9 mouse cellular contexts compared by ENCODE assay signal in the genomic region with DNA sequence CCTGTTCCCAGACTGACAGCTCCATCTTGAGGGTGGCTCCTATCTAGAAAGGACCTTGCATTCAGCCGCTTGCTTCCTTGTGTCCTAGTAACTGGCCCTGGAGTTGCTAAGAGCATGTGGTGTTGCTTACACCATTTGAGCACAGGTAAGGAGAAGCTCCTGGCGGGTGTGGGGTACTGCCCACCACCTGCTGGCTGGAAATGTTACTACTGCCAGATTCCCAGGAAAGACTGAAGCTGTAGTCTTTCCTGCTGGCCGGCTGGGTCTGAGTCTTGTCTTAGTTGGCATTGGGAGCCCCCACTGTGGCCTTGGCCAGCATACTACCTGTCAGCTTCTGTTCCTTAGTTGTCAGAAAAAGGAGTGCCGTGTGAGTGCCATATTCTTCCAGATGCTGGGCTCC. TPM values are rescaled to one million over a fixed set of nuclear protein-coding genes. Genes with fewer than 3 reads are reported as not detected.
DNase-seq lines count a peak whose midpoint lies in the region; ATAC-seq and TF ChIP-seq lines count a peak whose summit lies in the region.
"Had no signal": no experiment of that assay in that cellular context is flagged by ENCODE, and none has a peak within 500 bp of the region (broad histone marks: within the 10 kb centered on the region; RNA-seq: fewer than 3 reads in every experiment).

No protein-coding gene starts in this region.

- no peaks in the 10 kb centered on the region for H3K36me3 ChIP-seq in liver, postnatal 0 days (replicated peaks; ENCODE audit: insufficient read depth, low read length)
- no peaks in the 10 kb centered on the region for H3K36me3 ChIP-seq in embryonic facial prominence, embryonic 14.5 days (ENCODE audit: control insufficient read depth, insufficient read depth, low read length)
- peaks cover 6% of the 10 kb centered on the region; the same call in 1 of the 2 replicates for H3K36me3 ChIP-seq in lung, embryonic 14.5 days (ENCODE audit: insufficient read depth)

- H3K27ac ChIP-seq in cerebellum, adult 2 months (ENCODE audit: insufficient read depth, low read length), result no peak overlapping the region
- no peak overlapping the region for H3K27ac ChIP-seq in liver, postnatal 0 days (ENCODE audit: low read depth)
- no peak overlapping the region for H3K27ac ChIP-seq in embryonic facial prominence, embryonic 14.5 days (replicated peaks; ENCODE audit: low read depth, low read length)
- no peak overlapping the region for H3K27ac ChIP-seq in lung, embryonic 14.5 days (ENCODE audit: low read depth)

- no peak for TF ChIP-seq POLR2A in cerebellum, adult 2 months (IDR thresholded peaks at IDR 0.05; ENCODE audit: borderline replicate concordance, insufficient read depth, low read length)

- peak; percentile 13; the same call in 1 of the 2 replicates for TF ChIP-seq CTCF in cerebellum, adult 2 months (IDR thresholded peaks at IDR 0.05; ENCODE audit: borderline replicate concordance, insufficient read depth, low read depth, low read length)
- peak; percentile 44 for TF ChIP-seq CTCF in liver, postnatal 0 days (IDR thresholded peaks at IDR 0.05; ENCODE audit: low read depth)
- TF ChIP-seq CTCF in lung, embryonic 14.5 days (IDR thresholded peaks at IDR 0.05; ENCODE audit: low read depth), result peak; percentile 68

- H3K27me3 ChIP-seq in cerebellum, adult 2 months (ENCODE audit: control insufficient read depth, insufficient read depth, low read length), result no peaks in the 10 kb centered on the region
- peaks cover 27% of the 10 kb centered on the region for H3K27me3 ChIP-seq in liver, postnatal 0 days (ENCODE audit: insufficient read depth, low read length)
- H3K27me3 ChIP-seq in embryonic facial prominence, embryonic 14.5 days (replicated peaks; ENCODE audit: control insufficient read depth, insufficient read depth, low read length), result no peaks in the 10 kb centered on the region; the same call in 1 of the 2 replicates
- 0 out of 2 replicates have a peak, but pooled peaks cover 4% of the 10 kb centered on the region for H3K27me3 ChIP-seq in lung, embryonic 14.5 days (ENCODE audit: insufficient read depth, low read length)

- TF ChIP-seq EP300 in liver, postnatal 0 days (IDR thresholded peaks at IDR 0.05; ENCODE audit: low read depth), result no peak

- WGBS in cerebellum, adult 2 months, result 31% methylated on average over 4 of the region's 4 CpGs
- WGBS in liver, postnatal 0 days (ENCODE audit: insufficient replicate concordance), result 50% methylated on average over 4 of the region's 4 CpGs
- 45% methylated on average over 4 of the region's 4 CpGs for WGBS in embryonic facial prominence, embryonic 14.5 days
- 40% methylated on average over 4 of the region's 4 CpGs for whole genome bisulfite sequencing in lung, embryonic 14.5 days

- no peak overlapping the region for H3K9ac ChIP-seq in liver, postnatal 0 days (replicated peaks)
- H3K9ac ChIP-seq in embryonic facial prominence, embryonic 14.5 days (ENCODE audit: low read depth, low read length), result no peak overlapping the region; the same call in 1 of the 2 replicates
- no peak overlapping the region for H3K9ac ChIP-seq in lung, embryonic 14.5 days

- no peak for DNase-seq in cerebellum, adult 2 months
- DNase-seq in cerebellum, adult 11 months, result no peak
- DNase-seq in liver, postnatal 0 days, result no peak
- no peak for DNase-seq in liver
- DNase-seq in embryonic facial prominence, embryonic 14.5 days (ENCODE audit: low spot score), result no peak
- DNase-seq in lung, embryonic 14.5 days, result peak; percentile 39
- DNase-seq in thymus, postnatal 25 days, result no peak
- no peak for DNase-seq in frontal cortex, postnatal 25 days (ENCODE audit: low spot score in 2 of 2)
- DNase-seq: embryo, embryonic 11 days had no signal

- ATAC-seq in liver, postnatal 0 days, result no peak
- ATAC-seq in embryonic facial prominence, embryonic 14.5 days (ENCODE audit: low read depth), result no peak
- ATAC-seq in lung, embryonic 14.5 days (ENCODE audit: insufficient read depth), result no peak

- no peak overlapping the region for H3K4me2 ChIP-seq in liver, postnatal 0 days (ENCODE audit: low read depth, low read length)
- peak overlapping the region; percentile 96; the same call in 1 of the 2 replicates for H3K4me2 ChIP-seq in embryonic facial prominence, embryonic 14.5 days (ENCODE audit: low read depth, low read length)
- H3K4me2 ChIP-seq in lung, embryonic 14.5 days, result peak overlapping the region; percentile 98; the same call in 1 of the 2 replicates

- H3K9me3 ChIP-seq in liver, postnatal 0 days (ENCODE audit: low read length), result no peaks in the 10 kb centered on the region
- no peaks in the 10 kb centered on the region for H3K9me3 ChIP-seq in embryonic facial prominence, embryonic 14.5 days (ENCODE audit: control insufficient read depth, low read length)
- no peaks in the 10 kb centered on the region for H3K9me3 ChIP-seq in lung, embryonic 14.5 days (ENCODE audit: low read depth, low read length)

- no peak overlapping the region for H3K4me3 ChIP-seq in cerebellum, adult 2 months (replicated peaks; ENCODE audit: insufficient read depth, low read depth, low read length)
- no peak overlapping the region for H3K4me3 ChIP-seq in liver, postnatal 0 days (ENCODE audit: low read depth, low read length)
- no peak overlapping the region; the same call in 1 of the 2 replicates for H3K4me3 ChIP-seq in embryonic facial prominence, embryonic 14.5 days (ENCODE audit: low read depth, low read length)
- 0 out of 2 replicates have a peak overlapping the region, but pooled peaks have one; percentile 9 for H3K4me3 ChIP-seq in lung, embryonic 14.5 days (ENCODE audit: low read depth, low read length)

- no peaks in the 10 kb centered on the region for H3K4me1 ChIP-seq in cerebellum, adult 2 months (ENCODE audit: control insufficient read depth, insufficient read depth, low read length)
- peaks cover 13% of the 10 kb centered on the region for H3K4me1 ChIP-seq in liver, postnatal 0 days (ENCODE audit: insufficient read depth)
- H3K4me1 ChIP-seq in embryonic facial prominence, embryonic 14.5 days (ENCODE audit: control insufficient read depth, insufficient read depth, low read length), result peaks cover 20% of the 10 kb centered on the region
- H3K4me1 ChIP-seq in lung, embryonic 14.5 days (ENCODE audit: insufficient read depth), result peaks cover 5% of the 10 kb centered on the region

RNA-seq across cellular contexts. Expression of a gene that starts 2.6 kb away (rescaled TPM):
- polyA plus RNA-seq in cerebellum, adult 2 months (2012; rRNA removed), result 18.5 and 20.6 TPM in 2 replicates
- 0.25 and 0.54 TPM in 2 replicates for polyA plus RNA-seq in liver, postnatal 0 days (2015; fragmentation: Nextera tagmentation; extraction: Ambion mirVana)
- polyA plus RNA-seq in embryonic facial prominence, embryonic 14.5 days (2014; fragmentation: Nextera tagmentation; extraction: Ambion mirVana), result 16.7 and 17.1 TPM in 2 replicates
- polyA plus RNA-seq in lung, embryonic 14.5 days (2014; fragmentation: Nextera tagmentation; extraction: Ambion mirVana), result 27.8 and 30.1 TPM in 2 replicates

Comparison
In these comparisons a context has a peak if more than half of its experiments do, and no peak if none do; other contexts are left out.
1. CTCF ChIP-seq: peak in every context shown above with its lines; median percentile 68 in lung, embryonic 14.5 days; 44 in liver, postnatal 0 days; 13 in cerebellum, adult 2 months.
2. RNA of a gene that starts 2.6 kb away (polyA plus RNA-seq): 27.8 to 30.1 TPM in lung, embryonic 14.5 days, 18.5 to 20.6 TPM in cerebellum, adult 2 months and 16.7 to 17.1 TPM in embryonic facial prominence, embryonic 14.5 days; 0.25 to 0.54 TPM in liver, postnatal 0 days; every median in the first group is over 10 times any median in the second.